Mouse (Mus musculus) layer of hippocampus, adult 2 months (tissue): ENCODE data around the gene Hlx. TPM values are rescaled to one million over a fixed set of nuclear protein-coding genes. Genes with fewer than 3 reads are reported as not detected.

Experiments
- DNase-seq, 2 experiments: peaks; one replicate each; pipeline ENCODE4 v3.0.0; 2022; ENCODE audit warnings: low spot score in 2 of 2
- H3K27ac ChIP-seq: fragments of 200-600 bp; 2 replicates; pipeline ENCODE4 v1.8.1; 2022
- H3K4me3 ChIP-seq: fragments of 200-600 bp; 2 replicates; pipeline ENCODE4 v1.8.1; 2022; ENCODE audit warnings: mild to moderate bottlenecking
- CTCF ChIP-seq: fragments of 200-600 bp; conservative IDR thresholded peaks from 2 replicates; pipeline ENCODE4 v1.8.1; 2022; ENCODE audit warnings: antibody characterized with exemption, mild to moderate bottlenecking, moderate library complexity
- total RNA-seq, 2 experiments: library from RNA; stranded (reverse); gene quantifications; 2 replicates each; pipeline ENCODE4 v1.2.3; 2021

Hlx gene
- total RNA-seq, 2 experiments from 2014 or later = 1.4 to 1.6 TPM

- no peak for DNase-seq
- no peak overlapping the region for H3K27ac ChIP-seq
- no peak overlapping the region for H3K4me3 ChIP-seq
- TF ChIP-seq CTCF = no peak
Observed at GRCm38 (mm10) chr1:184748692-184749152, 16.3 kb upstream of the Hlx start.

GRCm38 (mm10) chr1:184737876-184738479 lies 5.6 kb upstream of the Hlx start:
- TF ChIP-seq CTCF = peak; percentile 81
- Histone ChIP-seq H3K4me3 (no peak overlapping the region), H3K27ac (no peak overlapping the region)
- peak; percentile 52 to 67 for DNase-seq

- Histone ChIP-seq H3K4me3 (no peak overlapping the region), H3K27ac (no peak overlapping the region)
- no peak for DNase-seq
- no peak for TF ChIP-seq CTCF
Observed at GRCm38 (mm10) chr1:184737228-184737627, 4.8 kb upstream of the Hlx start.

GRCm38 (mm10) chr1:184736260-184736659 lies 3.8 kb upstream of the Hlx start:
- H3K4me3 ChIP-seq = no peak overlapping the region
- no peak for DNase-seq
- H3K27ac ChIP-seq = no peak overlapping the region
- no peak for TF ChIP-seq CTCF

GRCm38 (mm10) chr1:184734991-184735920 lies 2.8 kb upstream of the Hlx start:
- no peak for TF ChIP-seq CTCF
- no peak for DNase-seq
- no peak overlapping the region for H3K27ac ChIP-seq
- no peak overlapping the region for H3K4me3 ChIP-seq

GRCm38 (mm10) chr1:184734067-184734830 lies 1.8 kb upstream of the Hlx start:
- H3K27ac ChIP-seq = peak overlapping the region; percentile 10; the same call in 1 of the 2 replicates
- no peak for TF ChIP-seq CTCF
- DNase-seq = no peak
- no peak overlapping the region; the same call in 1 of the 2 replicates for H3K4me3 ChIP-seq

GRCm38 (mm10) chr1:184733300-184734066 lies 1.1 kb upstream of the Hlx start:
- no peak for TF ChIP-seq CTCF
- peak overlapping the region; percentile 54; the same call in 1 of the 2 replicates for H3K4me3 ChIP-seq
- no peak overlapping the region for H3K27ac ChIP-seq
- DNase-seq = no peak

- peak overlapping the region; percentile 78 for H3K27ac ChIP-seq
- no peak for TF ChIP-seq CTCF
- DNase-seq = peak in 1 of 2 experiments; percentile 23
Observed at GRCm38 (mm10) chr1:184731644-184732545, 524 bp downstream of the Hlx start.

GRCm38 (mm10) chr1:184731091-184731640 lies 1.3 kb downstream of the Hlx start:
- peak overlapping the region; percentile 54 for H3K4me3 ChIP-seq
- DNase-seq = no peak
- TF ChIP-seq CTCF = no peak

More at GRCm38 (mm10) chr1:184731644-184732545, 524 bp downstream of the Hlx start:
- H3K4me3 ChIP-seq = peak overlapping the region; percentile 54

GRCm38 (mm10) chr1:184730453-184731013 lies 1.9 kb downstream of the Hlx start:
- DNase-seq = no peak
- H3K4me3 ChIP-seq = peak overlapping the region; percentile 4; the same call in 1 of the 2 replicates
- H3K27ac ChIP-seq = no peak overlapping the region
- no peak for TF ChIP-seq CTCF

More at GRCm38 (mm10) chr1:184731091-184731640, 1.3 kb downstream of the Hlx start:
- peak overlapping the region; percentile 78; the same call in 1 of the 2 replicates for H3K27ac ChIP-seq
